Mouse (Mus musculus) right cerebral cortex, adult 2 months (tissue): Measurements from ENCODE around the gene Mnd1.

Source experiments
- DNase-seq, 2 experiments: peaks; one replicate each; pipeline ENCODE4 v3.0.0; 2021 to 2022; ENCODE audit warnings: low spot score in 2 of 2

Mnd1 gene

DNA sequence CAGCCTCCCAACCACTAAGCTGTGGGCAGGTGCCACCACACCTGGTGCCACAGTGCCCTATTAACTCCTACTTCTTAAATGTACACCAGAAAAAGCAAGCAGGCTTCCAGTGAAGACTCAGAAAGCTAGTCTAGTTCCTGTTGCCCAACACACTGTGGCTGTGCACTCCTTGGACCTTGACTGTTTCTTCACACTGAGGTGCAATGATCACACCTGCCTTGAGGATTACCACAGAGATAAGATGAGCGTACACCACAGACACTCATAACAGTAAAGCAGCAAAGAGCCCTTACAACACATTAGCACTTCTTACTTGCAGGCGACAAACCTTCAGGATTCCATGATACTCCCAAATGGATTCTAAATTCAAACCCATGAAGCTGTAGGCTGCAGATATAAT lies 62.7 kb downstream of the Mnd1 start:
- DNase-seq = no peak

DNA sequence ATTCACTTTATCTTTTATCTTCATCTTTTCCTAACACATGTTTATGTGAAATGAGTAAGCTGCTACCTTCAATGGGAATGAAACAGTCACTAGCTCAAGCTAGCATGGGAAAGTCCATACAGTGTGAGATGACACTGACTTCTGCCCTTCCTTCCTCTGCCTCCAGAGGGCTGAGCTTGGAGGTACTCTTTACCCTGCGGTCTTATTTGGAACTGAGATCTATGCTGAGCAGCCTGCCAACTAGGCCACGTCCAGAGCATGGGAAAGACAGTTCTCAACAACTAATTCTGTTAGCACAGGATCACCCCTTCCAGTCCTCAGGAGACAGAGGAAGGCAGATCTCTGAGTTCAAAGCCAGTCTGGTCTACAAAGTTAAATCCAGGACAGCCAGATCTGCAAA lies 64.6 kb downstream of the Mnd1 start:
- DNase-seq = no peak

DNA sequence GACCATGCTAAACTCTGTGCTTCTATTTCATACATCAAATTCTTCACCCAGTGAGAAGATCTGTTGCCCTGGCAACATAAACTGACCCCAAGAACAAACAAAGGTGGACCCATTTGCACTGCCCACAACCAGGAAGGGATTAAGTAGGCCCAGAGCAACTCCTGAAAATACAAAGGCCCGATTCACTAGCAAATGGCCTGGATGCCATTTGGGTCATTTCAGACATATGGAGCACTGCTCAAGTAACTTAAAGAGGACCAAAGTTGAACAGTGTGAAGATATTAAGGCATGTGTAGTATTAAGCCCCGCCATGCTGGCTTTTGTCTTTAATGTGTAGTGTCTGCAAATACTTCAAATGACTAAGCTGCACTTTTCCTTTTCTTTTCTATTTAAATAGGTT lies 68.7 kb downstream of the Mnd1 start:
- no peak for DNase-seq

DNA sequence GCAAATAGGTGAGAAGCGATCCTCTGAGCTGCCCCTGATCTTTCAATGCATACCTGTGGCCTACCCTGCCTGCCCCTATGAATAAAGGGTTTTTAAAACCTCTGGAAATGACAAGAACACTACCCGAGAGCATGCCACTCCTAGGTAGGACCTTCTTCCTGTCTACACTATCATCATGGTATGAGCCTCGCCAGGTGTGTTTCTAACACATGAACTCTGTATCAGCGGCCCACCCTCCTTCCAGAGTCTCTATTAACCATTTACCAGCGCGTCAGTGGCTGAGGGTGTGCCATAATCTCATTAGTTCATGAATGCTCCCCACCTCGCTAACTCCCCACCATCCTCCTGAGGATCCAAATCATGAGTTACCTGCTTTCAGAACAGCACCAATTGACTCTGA lies 69.2 kb downstream of the Mnd1 start:
- DNase-seq = no peak

DNA sequence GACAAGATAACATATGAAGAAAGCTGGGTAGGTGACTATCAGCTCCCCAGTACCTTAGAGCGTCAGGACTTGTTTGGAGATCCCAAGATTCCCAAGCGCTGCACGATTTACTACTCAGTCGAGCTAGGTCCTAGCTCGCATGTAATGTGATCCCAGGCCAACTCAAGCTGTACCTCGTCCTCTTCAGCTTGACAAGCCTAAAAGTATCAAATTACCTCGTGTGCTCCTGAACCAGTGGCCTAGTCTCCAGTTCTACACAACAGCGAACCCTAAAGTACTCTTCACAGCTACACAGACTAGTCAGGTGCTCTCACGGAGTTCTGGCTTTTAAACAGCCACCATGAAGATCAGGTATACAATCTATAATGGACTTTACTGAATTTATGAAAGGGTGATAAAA lies 70.2 kb downstream of the Mnd1 start:
- no peak for DNase-seq

DNA sequence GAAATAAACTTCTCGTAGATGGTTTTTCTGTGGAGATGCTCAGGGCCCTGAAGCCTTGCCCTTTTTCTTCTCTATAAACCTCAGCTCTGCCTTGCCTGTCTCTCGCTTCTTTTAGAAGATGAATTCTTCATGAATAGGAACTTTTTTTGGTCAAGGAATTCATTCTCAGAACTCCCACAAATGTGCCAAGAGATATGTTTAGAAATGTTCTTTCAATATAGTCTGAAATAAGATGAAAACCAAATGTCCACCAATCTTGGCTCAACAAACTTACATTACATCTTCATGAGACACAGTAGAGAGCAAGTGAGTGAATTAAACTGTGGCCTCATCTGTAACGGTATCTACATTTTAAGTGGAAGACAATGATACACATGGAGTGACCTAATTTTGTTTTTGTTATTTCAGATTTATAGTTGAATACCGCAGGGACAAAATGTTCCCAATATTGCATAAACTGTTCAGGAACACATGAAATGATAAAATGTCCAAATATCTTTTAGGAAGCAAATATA lies 74.3 kb downstream of the Mnd1 start:
- DNase-seq = no peak

DNA sequence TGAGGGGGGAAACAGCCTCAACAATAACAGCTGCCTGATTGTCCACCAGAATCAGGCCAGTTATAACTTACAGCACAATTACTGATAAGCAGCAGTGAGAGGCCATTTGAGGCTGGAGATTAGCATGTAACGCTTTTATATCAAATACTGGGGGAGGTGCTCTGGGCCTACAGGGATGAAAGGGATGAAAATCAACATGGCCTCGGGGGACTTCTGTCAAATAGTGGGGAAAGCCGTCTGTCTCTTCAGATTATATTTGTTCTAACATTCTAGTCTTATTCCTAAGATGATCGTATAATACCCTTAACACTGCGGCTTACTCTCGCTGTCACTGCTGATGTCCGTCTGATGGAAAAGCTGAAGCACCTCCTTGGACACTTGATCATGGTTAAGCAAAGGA lies 75.5 kb downstream of the Mnd1 start:
- DNase-seq = no peak

DNA sequence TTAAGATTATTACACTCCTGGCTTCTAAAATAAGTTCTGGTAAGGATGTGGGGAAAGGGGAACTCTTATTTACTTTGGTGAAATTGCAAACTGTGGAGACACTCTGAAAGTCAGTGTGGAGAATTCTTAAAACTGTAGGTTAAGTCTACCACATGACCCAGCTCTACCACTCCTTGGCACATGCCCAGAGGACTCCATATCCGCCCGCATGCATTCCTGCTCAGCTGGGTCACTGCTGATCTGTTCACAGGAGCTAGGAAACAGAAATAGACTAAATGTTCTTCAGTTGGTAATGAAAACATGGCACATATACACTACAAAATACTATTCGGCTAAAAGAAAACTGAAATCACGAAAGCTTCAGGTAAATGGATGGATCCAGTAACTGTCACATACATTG lies 78.1 kb downstream of the Mnd1 start:
- DNase-seq = no peak

DNA sequence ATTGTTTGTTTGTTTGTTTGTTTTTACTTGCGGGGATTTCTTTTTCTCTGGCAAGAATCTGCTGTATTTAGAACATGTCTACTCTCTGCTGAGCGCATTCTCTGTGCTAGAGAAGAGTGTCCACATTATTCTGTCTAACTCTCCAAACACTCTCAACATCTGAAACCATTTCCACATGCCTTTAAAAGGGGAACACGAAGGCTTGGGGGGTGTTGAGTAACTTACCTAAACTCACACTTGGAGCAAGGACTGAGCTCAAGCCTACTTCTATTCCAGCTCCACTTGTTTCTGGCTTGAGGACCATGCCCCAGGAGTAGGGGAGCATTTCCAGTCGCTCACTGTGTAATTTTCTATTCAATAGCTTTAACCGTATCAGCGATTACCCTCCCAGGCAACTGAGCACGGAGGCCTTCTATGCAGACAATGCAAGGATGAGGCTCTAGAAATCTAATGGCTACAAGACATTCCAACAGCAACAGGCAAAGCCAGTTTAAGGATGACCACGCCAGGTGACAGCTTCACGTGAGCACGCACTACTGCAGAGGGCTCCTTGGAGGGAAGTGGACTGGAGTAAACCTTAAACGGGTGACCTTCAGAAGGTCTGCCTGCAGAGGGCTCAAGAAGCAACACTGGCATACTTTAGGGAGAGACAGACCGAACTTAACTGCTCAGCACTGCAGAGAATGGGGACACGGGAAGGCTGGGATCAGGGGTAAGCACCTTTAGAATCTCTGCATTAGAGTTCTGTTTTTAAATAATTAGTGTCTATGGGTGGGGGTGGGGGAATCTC lies 78.8 kb downstream of the Mnd1 start:
- DNase-seq = no peak

DNA sequence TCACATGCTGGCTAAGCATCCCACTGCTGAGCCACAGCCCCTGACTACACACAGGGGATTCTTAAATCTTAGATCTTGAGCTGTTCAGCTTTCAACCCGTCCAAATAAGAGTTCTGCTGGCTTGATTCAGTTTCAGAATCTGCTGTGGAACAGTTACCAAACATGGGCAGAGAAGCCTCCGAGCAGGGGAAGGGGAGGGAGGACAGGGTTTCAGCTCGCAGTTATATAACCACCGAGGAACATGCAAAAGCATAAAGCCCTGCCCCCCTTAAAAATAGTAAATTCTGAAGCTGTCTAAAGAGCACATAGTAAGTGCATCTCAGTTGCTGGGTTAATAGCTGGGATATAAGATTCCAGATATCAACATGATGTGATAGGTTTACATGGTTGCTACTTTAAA lies 80.1 kb downstream of the Mnd1 start:
- no peak for DNase-seq

DNA sequence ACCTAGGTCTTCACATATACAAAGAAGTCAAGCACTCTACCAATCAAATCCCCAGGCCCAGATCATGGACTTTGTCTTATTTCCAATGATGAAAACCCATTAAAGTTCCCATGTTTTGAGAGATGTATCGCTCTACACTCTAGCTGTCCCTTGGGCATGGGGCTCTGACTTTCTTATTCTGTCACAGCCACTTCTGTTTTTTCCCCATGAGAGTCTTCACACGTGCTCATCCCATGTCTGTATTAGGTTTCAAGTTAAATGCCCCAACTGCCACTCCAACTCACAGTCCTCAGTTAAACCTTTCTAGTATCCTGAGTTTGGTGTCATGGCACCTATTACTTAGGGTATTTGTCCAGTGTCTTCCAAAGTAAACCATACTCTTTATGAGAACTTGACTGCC lies 80.8 kb downstream of the Mnd1 start:
- no peak for DNase-seq

DNA sequence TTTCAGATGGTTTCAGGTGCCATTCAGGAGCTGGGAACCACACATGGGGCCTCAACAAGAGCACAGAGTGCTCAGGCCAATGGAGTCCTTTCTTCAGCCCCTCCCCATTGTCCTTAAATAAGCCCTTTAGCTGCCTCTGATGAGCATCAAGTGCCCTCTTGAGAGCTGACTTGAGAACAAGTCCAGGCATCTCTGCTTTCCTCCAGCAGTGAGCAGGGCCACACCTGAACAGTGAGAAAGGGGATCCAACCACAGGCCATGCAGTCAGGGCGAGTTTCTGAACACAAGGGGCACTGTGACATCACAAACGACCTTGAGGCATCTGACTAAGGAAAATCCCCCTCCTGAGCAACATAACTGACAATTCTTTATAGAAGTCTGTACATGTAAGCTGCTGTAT lies 83.9 kb downstream of the Mnd1 start:
- no peak for DNase-seq

DNA sequence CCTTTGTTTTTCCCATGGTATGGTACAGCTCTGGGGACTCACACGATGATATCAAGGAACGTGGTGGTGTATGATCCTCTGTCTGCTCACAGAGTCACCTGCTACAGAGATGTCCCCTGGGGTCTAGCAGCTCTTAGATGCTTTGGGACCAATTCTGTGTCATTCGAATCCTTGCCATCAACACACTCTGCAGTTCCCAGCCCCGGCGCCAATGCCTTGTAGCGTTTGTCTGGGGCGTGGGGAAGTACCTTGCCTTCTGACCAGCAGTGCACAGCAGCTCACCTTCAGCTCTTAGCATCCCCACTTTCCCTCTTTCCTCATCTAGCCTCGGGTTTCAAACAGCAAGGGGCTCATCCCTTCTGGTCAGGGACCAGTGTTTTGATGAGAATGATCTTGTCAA lies 84.8 kb downstream of the Mnd1 start:
- DNase-seq = no peak

DNA sequence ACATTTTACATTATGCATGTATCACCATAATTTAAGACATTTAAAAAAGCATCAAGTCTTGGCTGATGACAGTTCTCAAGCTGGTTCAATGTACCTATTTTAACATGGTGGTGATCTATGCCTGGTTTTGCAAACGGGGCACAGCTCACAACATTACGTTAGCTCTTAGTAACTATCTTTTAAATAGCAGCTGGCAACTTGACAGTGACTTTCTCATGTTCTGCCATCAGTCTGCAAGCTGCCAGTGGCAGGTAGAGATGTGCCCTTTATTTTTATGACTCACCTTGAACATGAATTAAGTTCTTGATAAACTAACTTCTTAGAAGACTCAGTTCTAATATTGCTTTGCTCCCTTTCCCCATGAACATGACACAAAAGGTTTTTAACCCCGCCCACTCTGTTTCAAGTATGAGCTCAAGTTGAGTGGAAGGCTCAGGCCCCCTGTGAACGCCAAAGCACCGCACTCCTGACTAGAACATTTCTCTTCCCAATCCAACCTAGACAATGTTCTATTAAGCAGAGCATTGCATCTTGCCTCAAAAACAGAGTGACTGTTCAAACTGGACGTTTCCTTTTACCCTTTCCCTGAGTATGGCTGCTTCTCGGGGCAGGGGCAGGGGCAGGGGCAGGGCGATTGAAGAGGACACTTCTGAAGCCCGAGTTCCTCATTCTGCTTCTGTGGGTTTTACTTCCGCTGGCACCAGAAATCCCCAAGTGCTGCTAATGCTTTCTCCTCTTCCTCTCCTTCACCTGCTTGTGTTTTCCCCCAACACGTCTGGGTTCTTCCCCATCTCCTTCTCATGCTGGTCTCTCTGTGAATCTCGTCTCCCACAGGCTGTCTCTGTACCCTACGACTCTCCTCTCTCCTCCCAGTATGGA lies 86.5 kb downstream of the Mnd1 start:
- no peak for DNase-seq

DNA sequence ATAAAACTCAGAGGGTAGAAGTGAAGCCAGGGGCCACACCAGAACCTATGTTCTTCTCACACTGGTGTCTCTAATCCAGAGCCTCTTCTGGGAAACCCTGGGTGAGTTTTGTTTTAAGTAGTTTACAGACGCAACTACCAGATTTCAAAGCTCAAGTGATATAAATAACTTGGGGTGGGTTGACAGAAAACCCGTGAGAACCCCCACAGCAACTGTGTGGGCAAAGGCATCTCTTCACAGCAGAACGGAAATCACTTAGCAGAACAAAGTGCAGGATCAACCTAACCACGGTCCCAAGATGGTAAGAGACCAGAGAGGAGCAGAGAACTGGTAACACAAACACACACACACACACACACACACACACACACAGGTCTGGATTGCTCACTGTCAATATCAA lies 89.8 kb downstream of the Mnd1 start:
- DNase-seq = no peak

DNA sequence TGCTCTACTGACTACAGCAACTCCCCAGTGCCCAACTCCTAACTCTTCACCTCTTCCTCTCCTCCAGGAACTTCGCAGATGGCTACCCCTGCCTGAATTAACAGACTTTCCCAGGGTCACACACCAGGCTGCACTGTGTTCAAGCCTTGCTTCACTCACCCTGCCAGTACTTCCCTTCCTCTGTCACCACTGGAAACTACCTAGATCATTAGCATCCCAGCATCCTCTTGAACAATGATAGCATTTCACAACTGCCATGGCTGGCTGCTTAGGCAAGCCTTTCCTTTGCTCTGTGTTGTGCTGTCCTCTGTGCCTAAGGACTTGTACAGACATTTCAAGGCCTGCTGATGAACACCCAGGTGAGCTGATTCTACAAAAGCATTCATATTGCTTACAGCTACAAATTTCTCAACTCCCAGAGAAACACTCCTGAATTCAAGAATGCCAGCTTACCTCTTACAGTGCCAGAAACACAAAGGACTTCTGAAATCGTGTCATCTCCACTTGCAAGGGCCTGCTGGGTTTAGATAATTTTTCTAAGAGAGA lies 92.1 kb downstream of the Mnd1 start:
- DNase-seq = no peak

DNA sequence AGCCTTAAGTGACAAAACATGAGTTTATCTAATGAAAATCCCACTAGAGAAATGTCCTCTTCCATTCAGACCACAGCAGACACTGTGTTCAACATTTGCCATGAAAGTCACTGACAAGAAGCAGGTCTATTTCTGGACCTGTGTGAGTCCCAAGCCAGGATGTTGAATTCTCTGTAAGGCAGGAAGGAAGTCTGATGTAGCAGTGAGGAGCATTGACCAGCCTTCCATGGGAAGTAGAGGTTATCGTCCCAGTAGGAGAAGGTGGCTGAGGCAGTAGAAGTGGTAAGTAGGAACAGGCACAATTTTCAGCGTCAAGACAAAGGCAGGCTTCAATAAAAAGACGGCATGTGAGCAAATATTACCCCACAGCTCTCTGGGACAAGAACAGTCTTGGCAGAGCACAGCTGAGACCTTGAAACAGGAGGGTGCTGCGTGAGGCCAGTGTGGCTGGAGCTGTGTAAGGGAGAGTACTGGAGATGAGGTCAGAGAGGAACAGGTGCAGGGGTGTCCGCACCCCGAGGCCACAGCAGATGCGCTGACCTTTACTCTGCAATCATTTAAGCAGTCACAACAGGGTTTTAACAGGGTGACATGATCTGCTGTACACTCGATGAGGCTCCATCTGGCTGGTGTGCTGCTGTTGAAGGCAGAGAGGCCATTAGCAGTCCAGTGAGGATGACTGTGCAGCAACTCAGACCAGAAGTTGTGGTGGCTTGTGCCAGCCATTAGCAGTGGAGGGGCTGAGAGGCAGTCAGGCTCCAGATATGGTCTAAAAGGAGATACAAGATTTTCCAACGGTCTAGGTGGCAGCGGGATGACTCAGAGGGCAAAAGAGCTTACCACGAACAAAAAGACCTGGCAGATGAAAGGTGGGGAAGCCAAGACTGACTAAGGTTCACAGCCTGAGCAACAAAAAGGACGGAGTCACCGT lies 93.8 kb downstream of the Mnd1 start:
- DNase-seq = no peak

DNA sequence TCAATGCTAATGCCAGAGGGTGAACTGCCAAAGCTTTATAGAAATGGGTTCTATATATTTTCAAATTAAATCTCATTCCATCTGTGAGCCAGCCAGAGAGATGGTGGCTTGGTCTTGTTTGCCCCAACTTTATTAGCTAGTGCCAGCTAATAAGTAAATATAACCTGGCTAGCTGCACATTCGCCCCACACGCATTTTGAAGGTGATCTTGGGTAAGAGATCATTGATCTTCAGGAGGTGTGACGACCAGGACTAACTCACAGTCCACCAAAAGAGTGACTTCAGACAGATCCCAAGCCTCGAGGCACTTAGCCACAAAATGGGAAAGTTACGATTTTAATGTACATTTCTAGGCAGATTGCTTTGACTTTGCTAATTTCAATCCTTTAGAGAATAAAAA lies 94.6 kb downstream of the Mnd1 start:
- no peak for DNase-seq

DNA sequence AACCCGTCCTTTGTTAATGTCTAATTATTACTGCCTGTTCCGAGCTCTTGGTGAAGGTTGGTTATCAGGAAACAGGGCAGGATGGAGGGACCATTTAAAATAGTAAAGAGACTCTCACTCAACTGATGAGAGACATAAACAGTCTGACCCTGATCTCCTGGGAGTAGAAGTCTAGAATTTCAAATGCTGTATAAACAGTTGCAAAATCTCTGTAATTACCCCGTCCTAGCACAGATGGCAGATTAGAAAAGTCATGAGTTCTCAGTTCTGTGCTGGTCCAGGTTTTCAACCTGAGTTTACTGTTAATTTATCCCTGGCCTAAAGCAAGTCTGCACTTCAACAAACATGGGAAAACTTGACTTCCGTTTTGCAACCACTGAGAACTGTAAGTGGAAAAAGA lies 95.5 kb downstream of the Mnd1 start:
- DNase-seq = no peak

DNA sequence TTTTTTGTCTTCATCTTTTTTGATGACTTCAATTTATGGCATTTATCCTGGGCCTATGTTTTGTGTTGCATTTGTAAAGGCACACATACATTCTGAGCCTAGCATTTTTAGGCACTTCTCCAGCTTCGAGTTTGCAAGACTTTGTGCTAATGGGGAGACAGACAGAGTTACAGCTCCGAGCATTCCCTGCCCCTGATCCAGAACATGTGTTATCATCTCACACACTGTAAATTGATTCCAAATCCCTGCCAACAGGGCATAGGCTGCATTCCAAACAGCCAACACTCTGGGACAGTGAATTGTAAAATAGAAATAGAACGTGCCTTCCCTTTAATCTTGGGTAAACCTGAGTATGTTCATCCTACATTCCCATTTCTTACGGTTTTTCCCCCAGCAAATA lies 95.9 kb downstream of the Mnd1 start:
- no peak for DNase-seq

DNA sequence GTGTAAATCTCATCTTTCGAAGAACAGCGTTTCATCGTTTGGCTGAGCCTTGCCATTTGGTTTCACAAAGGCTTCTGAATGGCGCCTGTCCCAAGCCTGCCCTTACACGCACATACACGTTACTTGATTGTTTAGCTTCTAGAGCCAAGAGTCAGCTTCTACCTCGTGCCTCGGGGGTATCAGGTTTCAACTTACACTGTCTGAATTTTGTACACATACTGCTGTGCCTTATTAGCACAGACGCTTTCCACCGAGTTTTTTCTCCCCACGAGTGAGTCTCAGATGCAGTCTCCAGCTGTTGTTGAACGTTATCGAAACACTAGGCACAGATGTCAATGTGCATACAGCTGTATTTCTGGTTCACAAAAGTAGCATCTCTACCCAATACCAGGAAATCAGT lies 96.3 kb downstream of the Mnd1 start:
- no peak for DNase-seq

DNA sequence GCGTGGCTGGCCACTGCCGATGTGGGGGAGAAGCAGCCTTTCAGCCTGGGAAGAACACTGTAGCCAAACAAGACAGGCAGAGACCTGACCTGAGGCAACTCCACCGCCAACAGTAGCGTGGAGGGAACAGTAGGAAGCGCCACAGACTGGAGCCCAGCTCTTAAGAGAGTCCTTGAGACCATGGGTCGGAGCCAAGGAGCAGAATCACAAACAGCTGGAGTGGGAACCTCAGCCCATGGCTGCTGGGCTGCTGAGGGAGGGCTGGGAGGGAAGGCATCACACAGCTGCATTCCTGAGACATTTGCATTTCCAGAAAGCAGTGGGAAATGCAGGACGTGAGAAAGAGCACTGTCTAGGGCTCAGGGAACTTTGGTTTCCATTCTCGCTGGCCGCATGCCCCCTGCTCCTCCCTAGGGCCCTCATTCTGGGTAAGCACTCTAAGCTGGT lies 106.8 kb downstream of the Mnd1 start:
- no peak for DNase-seq
